In genomic region chr11:75950459-75950858, GRCm38 (mm10) we compare ENCODE assay signal across 20 mouse cellular contexts. TPM values are rescaled to one million over a fixed set of nuclear protein-coding genes. Genes with fewer than 3 reads are reported as not detected.
"Had no signal": no experiment of that assay in that cellular context is flagged by ENCODE, and none has a peak within 500 bp of the region (broad histone marks: within the 10 kb centered on the region; RNA-seq: fewer than 3 reads in every experiment).

No protein-coding gene starts in this region.

- H3K27ac ChIP-seq: liver, embryonic 15.5 days; lung, embryonic 15.5 days; macrophage; midbrain, embryonic 12.5 days; neural tube, embryonic 12.5 days; stomach, embryonic 15.5 days; stomach, postnatal 0 days had no signal

- ATAC-seq: liver, postnatal 0 days; lung, postnatal 0 days had no signal

- DNase-seq: liver, postnatal 0 days; lung, adult 2 months; lung, postnatal 14 days; lung, postnatal 36 days; right cerebral cortex, postnatal 14 days; thymus, adult 2 months; thymus, postnatal 25 days; thymus, postnatal 4 days had no signal

- H3K36me3 ChIP-seq: liver, embryonic 15.5 days; lung, embryonic 15.5 days; midbrain, embryonic 12.5 days; neural tube, embryonic 12.5 days; stomach, embryonic 15.5 days had no signal

- H3K4me3 ChIP-seq: liver, embryonic 15.5 days; lung, embryonic 15.5 days; megakaryocyte, embryonic 14.5 days; midbrain, embryonic 12.5 days; neural tube, embryonic 12.5 days; stomach, embryonic 15.5 days had no signal

- H3K9me3 ChIP-seq: liver, embryonic 15.5 days; lung, embryonic 15.5 days; midbrain, embryonic 12.5 days; neural tube, embryonic 12.5 days; stomach, embryonic 15.5 days had no signal

- H3K27me3 ChIP-seq: lung, embryonic 15.5 days; midbrain, embryonic 12.5 days; neural tube, embryonic 12.5 days; stomach, embryonic 15.5 days had no signal

- H3K4me2 ChIP-seq: liver, embryonic 15.5 days; lung, embryonic 15.5 days; midbrain, embryonic 12.5 days; neural tube, embryonic 12.5 days; stomach, embryonic 15.5 days had no signal

- H3K4me1 ChIP-seq: liver, embryonic 15.5 days; lung, embryonic 15.5 days; stomach, embryonic 15.5 days had no signal

- H3K9ac ChIP-seq: liver, embryonic 15.5 days; liver, postnatal 0 days; lung, embryonic 15.5 days; midbrain, embryonic 12.5 days; neural tube, embryonic 12.5 days; stomach, embryonic 15.5 days had no signal

RNA-seq across cellular contexts. Expression of gene Rph3al, which starts 12.2 kb away (rescaled TPM):
- polyA plus RNA-seq: macrophage had no signal

RNA-seq across cellular contexts. Expression of gene 1700016K19Rik, which starts 49.3 kb away (rescaled TPM):
- total RNA-seq: megakaryocyte progenitor cell, adult 5-6 weeks; monocyte, adult 5-6 weeks; neutrophil, adult 5-6 weeks had no signal
- polyA plus RNA-seq: liver, embryonic 15.5 days; liver, postnatal 0 days; macrophage had no signal
